Mouse (Mus musculus) heart, embryonic 13.5 days (tissue): Measurements from ENCODE around the gene Lsp1. TPM values are rescaled to one million over a fixed set of nuclear protein-coding genes. Genes with fewer than 3 reads are reported as not detected.

ENCODE experiments used
- ATAC-seq: fragments of 200-750 bp; cut with Nextera tagmentation; 2 replicates; pipeline ENCODE4 v1.8.0; 2017; ENCODE audit warnings: moderate TSS enrichment; ENCODE audit not compliant: insufficient number of reproducible peaks, low FRiP score, low TSS enrichment; ENCODE audit errors: extremely low read depth
- H3K27ac ChIP-seq: fragments of 300-500 bp; sonication (generic); replicated peaks from 2 replicates; pipeline ENCODE4 v1.5.1; 2015; ENCODE audit warnings: moderate library complexity, mild to moderate bottlenecking, inconsistent platforms
- H3K27me3 ChIP-seq: fragments of 300-500 bp; sonication (generic); replicated peaks from 2 replicates; pipeline ENCODE4 v1.6.1; 2015; ENCODE audit warnings: mild to moderate bottlenecking, inconsistent platforms
- H3K36me3 ChIP-seq: fragments of 300-500 bp; sonication (generic); 2 replicates; pipeline ENCODE4 v1.6.1; 2015; ENCODE audit warnings: mild to moderate bottlenecking, inconsistent platforms
- H3K4me1 ChIP-seq: fragments of 300-500 bp; sonication (generic); 2 replicates; pipeline ENCODE4 v1.6.1; 2015; ENCODE audit warnings: inconsistent platforms
- H3K4me2 ChIP-seq: fragments of 300-500 bp; sonication (generic); 2 replicates; pipeline ENCODE4 v1.6.1; 2015; ENCODE audit warnings: inconsistent platforms, mild to moderate bottlenecking, moderate library complexity
- H3K4me3 ChIP-seq: fragments of 300-500 bp; sonication (generic); 2 replicates; pipeline ENCODE4 v1.5.1; 2015; ENCODE audit warnings: moderate library complexity, mild to moderate bottlenecking, inconsistent platforms
- H3K9ac ChIP-seq: fragments of 300-500 bp; sonication (generic); 2 replicates; pipeline ENCODE4 v1.6.1; 2015; ENCODE audit warnings: inconsistent platforms, mild to moderate bottlenecking, moderate library complexity
- H3K9me3 ChIP-seq: fragments of 300-500 bp; sonication (generic); 2 replicates; pipeline ENCODE4 v1.6.1; 2016; ENCODE audit warnings: inconsistent platforms
- WGBS: fragments of 180-500 bp; shearing (Covaris S2); methylation state at CpG from one replicate; pipeline ENCODE4 v1.1.7; 2015; ENCODE audit warnings: mixed read lengths; 5-methylcytosine and 5-hydroxymethylcytosine counted together
- polyA plus RNA-seq: library from polyadenylated mRNA; unstranded; fragments of >200 nt; fragmentation: Nextera tagmentation; extraction: Ambion mirVana; gene quantifications from 2 replicates; pipeline ENCODE4 v1.2.1, GENCODE M21; 2015

Lsp1 gene
- polyA plus RNA-seq, 1 experiment from 2014 or later: 54.6 TPM

DNA sequence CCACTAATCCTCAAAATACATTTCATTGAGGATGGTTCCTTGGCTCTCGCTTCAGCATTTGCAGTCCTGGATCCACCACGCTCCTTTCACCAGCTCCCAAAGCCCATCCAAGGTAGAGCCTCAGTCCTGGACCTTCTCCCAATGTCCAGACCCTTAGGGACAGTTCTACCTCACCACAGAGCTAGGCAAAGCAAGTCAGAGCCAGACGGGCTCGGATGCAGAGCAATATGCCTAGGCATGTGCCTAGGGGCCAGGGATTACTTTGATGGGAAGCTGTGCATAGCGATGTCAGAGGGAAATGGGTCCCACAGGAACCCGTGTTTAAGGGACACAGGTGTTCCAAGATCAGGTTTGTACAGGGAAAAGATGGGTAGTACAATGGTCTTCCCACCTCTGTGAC, 15.3 kb upstream of the Lsp1 start:
- Histone ChIP-seq H3K36me3 (no peaks in the 10 kb centered on the region), H3K9ac (no peak overlapping the region), H3K27me3 (no peaks in the 10 kb centered on the region), H3K4me2 (no peak overlapping the region), H3K9me3 (no peaks in the 10 kb centered on the region), H3K4me1 (peaks cover 44% of the 10 kb centered on the region), H3K27ac (no peak overlapping the region), H3K4me3 (no peak overlapping the region)
- 83% methylated on average over 6 of the region's 6 CpGs for WGBS
- ATAC-seq: no peak

DNA sequence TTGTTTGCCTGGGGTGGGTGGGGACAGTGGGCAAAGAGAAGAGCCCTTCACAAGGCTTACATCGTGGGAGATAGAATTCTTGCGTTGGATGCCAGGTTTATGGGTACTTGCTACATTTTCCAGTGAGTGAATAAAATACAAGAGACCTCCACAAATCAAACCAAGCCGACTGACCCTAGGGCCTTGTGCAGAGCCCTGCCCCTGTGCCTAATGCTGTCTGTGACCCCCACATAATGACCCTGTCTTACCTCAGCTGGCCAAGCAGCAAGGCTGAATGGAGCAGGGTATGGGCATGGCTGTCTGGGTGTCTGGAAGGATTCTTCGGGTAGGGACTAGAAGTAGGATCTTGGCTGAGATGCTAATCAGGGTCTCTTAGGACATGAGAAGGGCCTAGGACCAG, 14.3 kb upstream of the Lsp1 start:
- no peak for ATAC-seq
- no peak overlapping the region for H3K4me2 ChIP-seq
- no peaks in the 10 kb centered on the region for H3K9me3 ChIP-seq
- H3K27me3 ChIP-seq: no peaks in the 10 kb centered on the region
- peaks cover 35% of the 10 kb centered on the region for H3K4me1 ChIP-seq
- WGBS: 79% methylated on average over 4 of the region's 4 CpGs
- H3K36me3 ChIP-seq: no peaks in the 10 kb centered on the region
- no peak overlapping the region for H3K4me3 ChIP-seq
- H3K27ac ChIP-seq: no peak overlapping the region
- H3K9ac ChIP-seq: no peak overlapping the region

DNA sequence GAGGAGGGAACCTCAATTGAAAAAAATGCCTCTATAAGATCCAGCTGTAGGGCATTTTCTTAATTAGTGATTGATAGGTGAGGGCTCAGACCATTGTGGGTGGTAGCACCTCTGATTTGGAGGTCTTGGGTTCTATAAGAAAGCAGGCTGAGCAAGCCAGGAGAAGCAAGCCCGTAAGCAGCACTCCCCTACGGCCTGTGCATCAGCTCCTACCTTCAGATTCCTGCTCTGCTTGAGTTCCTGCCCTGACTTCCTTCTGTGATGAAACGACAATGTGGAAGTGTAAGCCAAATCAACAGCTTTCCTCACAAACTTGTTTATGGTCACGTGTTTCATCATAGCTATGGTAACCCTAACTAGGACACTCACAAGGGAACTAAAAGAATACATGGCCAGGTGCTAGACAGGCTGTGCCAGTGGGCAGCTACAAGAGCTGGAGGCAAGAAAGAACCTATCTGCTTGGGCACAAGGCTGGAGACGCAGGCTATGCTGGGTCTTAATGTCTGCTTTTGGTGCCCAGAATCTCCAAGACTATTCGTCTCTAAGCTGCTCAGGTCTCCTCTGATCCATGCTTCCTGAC, 11.5 kb upstream of the Lsp1 start:
- Histone ChIP-seq H3K4me2 (no peak overlapping the region), H3K9ac (no peak overlapping the region), H3K27me3 (no peaks in the 10 kb centered on the region), H3K4me1 (peaks cover 21% of the 10 kb centered on the region), H3K36me3 (no peaks in the 10 kb centered on the region), H3K27ac (peak overlapping the region; percentile 13; the same call in 1 of the 2 replicates), H3K4me3 (no peak overlapping the region), H3K9me3 (no peaks in the 10 kb centered on the region)
- ATAC-seq: no peak
- WGBS: 67% methylated on average over 6 of the region's 6 CpGs

DNA sequence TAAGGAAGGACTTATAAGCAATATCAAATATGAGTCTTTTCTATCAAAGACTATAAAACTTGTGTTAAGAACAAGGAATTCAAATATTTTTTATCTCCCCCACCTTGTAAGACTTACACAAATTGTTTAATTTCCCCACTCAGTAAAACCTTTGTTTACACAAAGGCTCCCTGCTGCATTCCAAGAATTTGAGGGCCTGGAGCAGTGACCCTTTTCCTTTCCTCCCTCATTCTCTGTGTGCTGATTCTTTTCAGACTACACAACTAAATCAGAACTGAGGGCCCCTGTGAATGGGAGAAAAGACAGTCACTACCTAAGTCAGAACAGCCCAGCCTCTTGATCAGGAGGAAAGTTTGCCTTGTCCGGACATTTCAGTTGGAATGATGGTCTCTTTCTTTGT, 5.9 kb upstream of the Lsp1 start:
- peak overlapping the region; percentile 99 for H3K27ac ChIP-seq
- no peaks in the 10 kb centered on the region for H3K27me3 ChIP-seq
- no peak overlapping the region for H3K4me3 ChIP-seq
- no peaks in the 10 kb centered on the region for H3K36me3 ChIP-seq
- ATAC-seq: no peak
- WGBS: 48% methylated on average over 1 of the region's 1 CpGs
- H3K4me1 ChIP-seq: peaks cover 65% of the 10 kb centered on the region
- H3K4me2 ChIP-seq: no peak overlapping the region
- H3K9me3 ChIP-seq: no peaks in the 10 kb centered on the region
- H3K9ac ChIP-seq: peak overlapping the region; percentile 68

DNA sequence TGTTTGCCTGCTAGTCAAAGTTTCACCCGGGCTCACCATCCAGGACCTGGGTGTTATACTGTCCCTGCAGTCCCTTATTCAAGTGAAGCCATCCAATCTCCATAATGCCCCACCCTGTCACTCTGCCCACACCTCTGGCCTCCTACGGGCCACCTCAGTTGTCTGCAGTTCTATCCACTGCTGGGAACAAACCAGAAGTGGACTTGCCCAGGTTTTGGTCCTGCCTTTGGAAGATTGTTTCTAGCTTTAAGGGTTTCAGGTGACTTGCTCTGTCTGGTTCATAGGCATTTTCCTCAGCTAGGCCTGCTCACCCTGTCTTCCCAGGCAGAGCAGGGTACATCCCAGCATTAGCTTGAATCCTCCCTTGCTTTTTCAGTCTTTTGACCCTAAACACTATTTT, 5.4 kb upstream of the Lsp1 start:
- Histone ChIP-seq H3K9me3 (no peaks in the 10 kb centered on the region), H3K27ac (peak overlapping the region; percentile 99), H3K4me2 (no peak overlapping the region), H3K27me3 (no peaks in the 10 kb centered on the region), H3K4me1 (peaks cover 65% of the 10 kb centered on the region), H3K9ac (peak overlapping the region; percentile 68), H3K36me3 (no peaks in the 10 kb centered on the region), H3K4me3 (no peak overlapping the region)
- ATAC-seq: no peak
- 47% methylated on average over 2 of the region's 2 CpGs for whole genome bisulfite sequencing

DNA sequence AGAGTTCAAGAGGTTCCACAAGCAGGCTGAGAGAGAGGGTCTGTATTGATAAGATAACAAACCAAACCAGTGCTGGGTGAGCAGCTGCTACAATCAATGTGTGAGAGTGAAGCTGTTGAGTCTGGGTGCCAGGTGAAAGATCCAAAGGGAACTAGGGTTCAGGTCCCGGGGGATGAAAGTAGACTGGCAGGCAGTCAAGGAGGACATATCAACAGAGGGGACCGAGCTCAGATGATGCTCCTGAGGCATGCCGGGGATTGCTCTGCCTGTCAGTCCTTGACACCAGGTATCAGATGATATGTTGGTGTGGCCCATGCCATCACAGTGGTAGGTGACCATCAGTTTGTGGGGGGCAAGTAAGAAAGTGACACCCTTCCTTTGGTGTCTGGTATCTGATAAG, 3.8 kb upstream of the Lsp1 start:
- 2% methylated on average over 3 of the region's 3 CpGs for WGBS
- peaks cover 80% of the 10 kb centered on the region for H3K4me1 ChIP-seq
- H3K4me3 ChIP-seq: no peak overlapping the region
- no peaks in the 10 kb centered on the region for H3K9me3 ChIP-seq
- no peak for ATAC-seq
- peak overlapping the region; percentile 99 for H3K27ac ChIP-seq
- H3K27me3 ChIP-seq: no peaks in the 10 kb centered on the region
- H3K9ac ChIP-seq: peak overlapping the region; percentile 68; the same call in 1 of the 2 replicates
- H3K36me3 ChIP-seq: no peaks in the 10 kb centered on the region
- no peak overlapping the region for H3K4me2 ChIP-seq

DNA sequence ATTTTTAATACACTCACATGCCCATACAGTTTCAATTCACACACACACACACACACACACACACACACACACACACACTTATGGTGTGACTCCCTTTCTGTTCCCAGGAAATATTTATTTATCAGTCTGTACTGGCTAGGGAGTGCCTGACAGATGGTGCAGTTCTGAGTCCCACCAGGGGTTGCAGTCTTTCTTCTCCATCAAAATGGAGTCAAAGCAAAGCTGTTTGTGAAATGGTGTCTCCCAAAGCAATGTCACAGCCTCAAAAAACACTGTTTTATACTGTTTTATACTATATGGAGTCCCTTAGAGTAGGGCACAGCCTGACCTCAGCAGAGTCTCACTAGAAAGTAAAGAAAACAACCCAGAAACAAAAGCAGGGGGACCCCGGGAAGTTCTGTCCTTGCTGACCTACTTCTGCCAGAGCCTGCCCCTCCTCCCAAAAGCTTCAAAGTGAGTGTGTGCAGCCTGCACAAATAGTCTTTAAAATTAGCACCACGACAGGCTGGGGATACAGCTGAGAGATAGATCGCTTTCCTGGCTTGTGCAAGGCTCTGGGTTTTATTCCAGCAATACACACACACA, 3.3 kb upstream of the Lsp1 start:
- Histone ChIP-seq H3K4me1 (peaks cover 85% of the 10 kb centered on the region), H3K27ac (peak overlapping the region; percentile 99), H3K36me3 (no peaks in the 10 kb centered on the region), H3K4me3 (no peak overlapping the region), H3K27me3 (no peaks in the 10 kb centered on the region), H3K9ac (peak overlapping the region; percentile 71), H3K9me3 (no peaks in the 10 kb centered on the region), H3K4me2 (peak overlapping the region; percentile 21; the same call in 1 of the 2 replicates)
- whole genome bisulfite sequencing: 6% methylated on average over 3 of the region's 3 CpGs
- no peak for ATAC-seq

DNA sequence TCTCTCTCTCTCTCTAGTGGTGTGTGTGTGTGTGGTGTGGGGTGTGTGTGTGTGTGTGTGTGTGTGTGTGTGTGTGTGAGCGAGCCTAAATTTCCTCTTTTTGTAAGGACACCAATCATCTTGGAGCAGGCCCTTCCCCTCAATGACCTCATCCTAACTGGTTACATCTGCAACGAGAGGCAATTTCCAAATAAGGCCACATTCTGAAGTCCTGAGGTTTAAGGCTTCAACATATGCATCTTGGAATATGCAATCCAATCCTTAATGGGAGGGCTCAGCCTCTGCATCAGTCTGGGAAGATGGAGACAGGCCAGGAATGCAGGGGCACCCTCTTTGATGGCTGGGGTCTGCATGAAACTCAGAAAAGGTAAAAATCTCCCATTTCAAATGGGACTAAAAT, 2.6 kb upstream of the Lsp1 start:
- Histone ChIP-seq H3K4me2 (no peak overlapping the region), H3K27me3 (no peaks in the 10 kb centered on the region), H3K4me1 (peaks cover 92% of the 10 kb centered on the region), H3K4me3 (no peak overlapping the region), H3K9ac (peak overlapping the region; percentile 72), H3K27ac (peak overlapping the region; percentile 99), H3K36me3 (no peaks in the 10 kb centered on the region), H3K9me3 (no peaks in the 10 kb centered on the region)
- ATAC-seq: no peak
- WGBS: 7% methylated on average over 2 of the region's 2 CpGs

DNA sequence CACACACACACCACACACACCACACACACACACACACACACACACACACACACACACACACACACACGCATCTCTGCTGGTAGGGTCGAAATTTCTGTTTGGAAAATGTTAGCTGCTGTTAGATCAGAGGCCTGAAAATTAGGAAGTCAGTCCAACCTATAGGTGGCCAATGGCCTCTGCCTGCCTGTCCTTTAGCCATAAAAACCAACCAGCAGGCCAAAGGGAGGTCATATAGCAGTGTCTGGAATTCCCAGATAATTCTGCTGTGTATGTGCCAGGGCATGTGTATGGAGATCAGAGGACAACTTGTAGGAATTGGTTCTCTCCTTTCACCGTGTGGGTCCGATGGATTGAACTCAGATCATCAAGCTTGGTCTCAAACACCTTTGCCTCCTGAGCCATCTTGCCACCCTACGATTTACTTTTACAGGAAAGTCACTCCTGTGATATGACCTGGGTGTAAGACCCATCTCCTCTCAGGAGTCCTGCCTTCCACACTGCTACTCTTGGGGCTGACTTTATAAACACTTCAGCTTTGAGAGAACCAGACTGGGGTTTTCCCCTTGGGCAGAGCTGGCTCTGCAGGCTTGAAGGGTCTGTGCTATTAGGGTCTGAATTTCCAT, 1.8 kb upstream of the Lsp1 start:
- H3K9ac ChIP-seq: peak overlapping the region; percentile 72
- peaks cover 93% of the 10 kb centered on the region for H3K4me1 ChIP-seq
- H3K4me2 ChIP-seq: peak overlapping the region; percentile 13

DNA sequence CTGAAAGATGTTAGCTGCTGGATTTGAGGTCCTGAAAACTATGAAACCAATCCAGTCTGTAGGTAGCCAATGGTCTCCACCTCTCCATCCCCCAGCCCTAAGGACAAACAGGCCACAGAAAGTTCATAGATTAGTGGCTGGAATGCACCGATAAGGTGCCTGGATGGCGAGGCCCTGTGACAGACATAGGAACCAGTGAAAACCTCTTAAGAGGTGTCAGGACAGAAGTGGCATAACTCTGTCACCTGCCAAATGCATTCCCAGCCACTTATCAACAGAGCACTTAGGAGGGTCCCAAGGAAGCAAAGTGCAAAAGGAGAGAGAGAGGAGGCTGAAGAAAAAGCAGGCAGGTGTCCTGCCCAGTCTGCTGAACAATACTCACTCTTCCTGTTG, 1.3 kb upstream of the Lsp1 start:
- peak; percentile 43; the same call in 1 of the 2 replicates for ATAC-seq
- Histone ChIP-seq H3K27ac (peak overlapping the region; percentile 99), H3K9me3 (no peaks in the 10 kb centered on the region), H3K36me3 (no peaks in the 10 kb centered on the region), H3K27me3 (no peaks in the 10 kb centered on the region), H3K9ac (peak overlapping the region; percentile 50; the same call in 1 of the 2 replicates), H3K4me1 (peaks cover 89% of the 10 kb centered on the region), H3K4me2 (peak overlapping the region; percentile 13; the same call in 1 of the 2 replicates), H3K4me3 (no peak overlapping the region)
- whole genome bisulfite sequencing: 17% methylated on average over 2 of the region's 2 CpGs

More for the DNA sequence above, 1.8 kb upstream of the Lsp1 start:
- Histone ChIP-seq H3K27me3 (no peaks in the 10 kb centered on the region), H3K27ac (peak overlapping the region; percentile 99), H3K36me3 (no peaks in the 10 kb centered on the region), H3K9me3 (no peaks in the 10 kb centered on the region), H3K4me3 (no peak overlapping the region)
- WGBS: 40% methylated on average over 5 of the region's 5 CpGs
- ATAC-seq: no peak

DNA sequence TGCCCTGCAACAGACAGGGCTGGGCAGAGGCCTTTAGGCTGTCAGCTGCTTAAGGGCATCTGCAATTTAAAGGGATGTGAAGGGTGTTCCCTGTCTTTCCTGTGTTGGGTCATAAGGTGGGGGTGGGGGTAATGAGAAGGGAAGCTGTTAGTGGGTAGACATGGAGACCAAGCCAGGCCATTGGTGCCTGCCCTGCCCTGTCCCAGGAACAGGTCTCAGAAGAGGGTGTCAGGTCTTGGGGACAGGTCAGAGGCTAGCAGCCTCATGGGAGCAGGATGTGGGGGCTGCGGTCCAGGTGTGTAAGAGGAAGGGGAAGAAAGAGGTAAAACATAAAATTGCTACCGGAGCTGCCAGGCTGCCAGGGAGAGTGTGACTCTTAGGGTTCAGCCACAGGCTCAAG, 837 bp downstream of the Lsp1 start:
- Histone ChIP-seq H3K4me2 (no peak overlapping the region), H3K9ac (peak overlapping the region; percentile 24; the same call in 1 of the 2 replicates), H3K4me1 (peaks cover 72% of the 10 kb centered on the region), H3K27ac (peak overlapping the region; percentile 99; the same call in 1 of the 2 replicates), H3K9me3 (no peaks in the 10 kb centered on the region), H3K27me3 (no peaks in the 10 kb centered on the region), H3K4me3 (no peak overlapping the region), H3K36me3 (no peaks in the 10 kb centered on the region)
- WGBS: 81% methylated on average over 2 of the region's 2 CpGs
- ATAC-seq: no peak
